Mouse (Mus musculus): ENCODE results near the gene Gnl2. TPM values are rescaled to one million over a fixed set of nuclear protein-coding genes. Genes with fewer than 3 reads are reported as not detected.

Gnl2 gene
- polyA plus RNA-seq, 2 experiments: 74.1 to 94.7 TPM

- H3K27ac ChIP-seq (replicated peaks; ENCODE audit: low read depth, low read length): no peak overlapping the region
- TF ChIP-seq POLR2A (IDR thresholded peaks at IDR 0.05; ENCODE audit: borderline replicate concordance, extremely low read depth, insufficient read depth, insufficient read length): no peak
- DNase-seq (ENCODE audit: low spot score) (no peak), ATAC-seq (ENCODE audit: low FRiP score, low read depth) (no peak)
- no peaks in the 10 kb centered on the region for H3K4me1 ChIP-seq (ENCODE audit: control insufficient read depth, insufficient read depth, low read length)
- H3K27me3 ChIP-seq (ENCODE audit: control insufficient read depth, insufficient read depth, low read length): peaks cover 92% of the 10 kb centered on the region
- no peaks in the 10 kb centered on the region for H3K36me3 ChIP-seq (ENCODE audit: control insufficient read depth, insufficient read depth, low read length)
- H3K9ac ChIP-seq (ENCODE audit: low read depth, low read length, severe bottlenecking): no peak overlapping the region
- no peaks in the 10 kb centered on the region for H3K9me3 ChIP-seq (ENCODE audit: control insufficient read depth, low read length)
- no peak overlapping the region for H3K4me3 ChIP-seq (replicated peaks; ENCODE audit: low read length)
- no peak overlapping the region for H3K4me2 ChIP-seq (replicated peaks; ENCODE audit: low read depth, low read length, severe bottlenecking)
- 17% methylated on average over 9 of the region's 9 CpGs for WGBS
Measured at GRCm38 (mm10) chr4:124988382-124988781, 28.0 kb upstream of the Gnl2 start.

GRCm38 (mm10) chr4:124989787-124990253 lies 26.6 kb upstream of the Gnl2 start:
- Histone ChIP-seq H3K27ac (replicated peaks; ENCODE audit: low read depth, low read length) (no peak overlapping the region), H3K4me2 (replicated peaks; ENCODE audit: low read depth, low read length, severe bottlenecking) (no peak overlapping the region), H3K4me3 (replicated peaks; ENCODE audit: low read length) (no peak overlapping the region), H3K9ac (ENCODE audit: low read depth, low read length, severe bottlenecking) (no peak overlapping the region), H3K27me3 (ENCODE audit: control insufficient read depth, insufficient read depth, low read length) (peaks cover 81% of the 10 kb centered on the region), H3K9me3 (ENCODE audit: control insufficient read depth, low read length) (no peaks in the 10 kb centered on the region), H3K4me1 (ENCODE audit: control insufficient read depth, insufficient read depth, low read length) (no peaks in the 10 kb centered on the region), H3K36me3 (ENCODE audit: control insufficient read depth, insufficient read depth, low read length) (no peaks in the 10 kb centered on the region)
- WGBS: under 1% methylated on average over 16 of the region's 20 CpGs
- TF ChIP-seq POLR2A (IDR thresholded peaks at IDR 0.05; ENCODE audit: borderline replicate concordance, extremely low read depth, insufficient read depth, insufficient read length): no peak
- DNase-seq (ENCODE audit: low spot score) (no peak), ATAC-seq (ENCODE audit: low FRiP score, low read depth) (no peak)

GRCm38 (mm10) chr4:124990325-124990724 lies 26.1 kb upstream of the Gnl2 start:
- 5% methylated on average over 7 of the region's 7 CpGs for WGBS
- ATAC-seq (ENCODE audit: low FRiP score, low read depth): no peak

GRCm38 (mm10) chr4:124997479-124998147 lies 18.8 kb upstream of the Gnl2 start:
- Histone ChIP-seq H3K36me3 (ENCODE audit: control insufficient read depth, insufficient read depth, low read length) (no peaks in the 10 kb centered on the region), H3K4me3 (replicated peaks; ENCODE audit: low read length) (no peak overlapping the region), H3K9ac (ENCODE audit: low read depth, low read length, severe bottlenecking) (no peak overlapping the region), H3K27ac (replicated peaks; ENCODE audit: low read depth, low read length) (no peak overlapping the region), H3K27me3 (ENCODE audit: control insufficient read depth, insufficient read depth, low read length) (0 out of 2 replicates have a peak, but pooled peaks cover 15% of the 10 kb centered on the region), H3K4me2 (replicated peaks; ENCODE audit: low read depth, low read length, severe bottlenecking) (no peak overlapping the region), H3K9me3 (ENCODE audit: control insufficient read depth, low read length) (no peaks in the 10 kb centered on the region), H3K4me1 (ENCODE audit: control insufficient read depth, insufficient read depth, low read length) (no peaks in the 10 kb centered on the region)
- 74% methylated on average over 9 of the region's 10 CpGs for WGBS
- ATAC-seq (ENCODE audit: low FRiP score, low read depth) (no peak), DNase-seq (ENCODE audit: low spot score) (no peak)
- TF ChIP-seq POLR2A (IDR thresholded peaks at IDR 0.05; ENCODE audit: borderline replicate concordance, extremely low read depth, insufficient read depth, insufficient read length): no peak

More at GRCm38 (mm10) chr4:124990325-124990724, 26.1 kb upstream of the Gnl2 start:
- peaks cover 76% of the 10 kb centered on the region for H3K27me3 ChIP-seq (ENCODE audit: control insufficient read depth, insufficient read depth, low read length)
- no peaks in the 10 kb centered on the region for H3K9me3 ChIP-seq (ENCODE audit: control insufficient read depth, low read length)
- H3K4me1 ChIP-seq (ENCODE audit: control insufficient read depth, insufficient read depth, low read length): no peaks in the 10 kb centered on the region
- no peak for DNase-seq (ENCODE audit: low spot score)
- H3K4me2 ChIP-seq (replicated peaks; ENCODE audit: low read depth, low read length, severe bottlenecking): no peak overlapping the region
- H3K36me3 ChIP-seq (ENCODE audit: control insufficient read depth, insufficient read depth, low read length): no peaks in the 10 kb centered on the region
- no peak overlapping the region for H3K27ac ChIP-seq (replicated peaks; ENCODE audit: low read depth, low read length)
- H3K4me3 ChIP-seq (replicated peaks; ENCODE audit: low read length): no peak overlapping the region
- TF ChIP-seq POLR2A (IDR thresholded peaks at IDR 0.05; ENCODE audit: borderline replicate concordance, extremely low read depth, insufficient read depth, insufficient read length): no peak
- H3K9ac ChIP-seq (ENCODE audit: low read depth, low read length, severe bottlenecking): no peak overlapping the region

GRCm38 (mm10) chr4:124999548-124999947 lies 16.8 kb upstream of the Gnl2 start:
- no peaks in the 10 kb centered on the region for H3K4me1 ChIP-seq (ENCODE audit: control insufficient read depth, insufficient read depth, low read length)
- no peak for TF ChIP-seq POLR2A (IDR thresholded peaks at IDR 0.05; ENCODE audit: borderline replicate concordance, extremely low read depth, insufficient read depth, insufficient read length)
- no peak overlapping the region for H3K9ac ChIP-seq (ENCODE audit: low read depth, low read length, severe bottlenecking)
- H3K27ac ChIP-seq (replicated peaks; ENCODE audit: low read depth, low read length): no peak overlapping the region
- H3K4me2 ChIP-seq (replicated peaks; ENCODE audit: low read depth, low read length, severe bottlenecking): no peak overlapping the region
- H3K27me3 ChIP-seq (ENCODE audit: control insufficient read depth, insufficient read depth, low read length): peaks cover 4% of the 10 kb centered on the region; the same call in 1 of the 2 replicates
- H3K9me3 ChIP-seq (ENCODE audit: control insufficient read depth, low read length): no peaks in the 10 kb centered on the region
- no peak overlapping the region for H3K4me3 ChIP-seq (replicated peaks; ENCODE audit: low read length)
- ATAC-seq (ENCODE audit: low FRiP score, low read depth) (no peak), DNase-seq (ENCODE audit: low spot score) (no peak)
- H3K36me3 ChIP-seq (ENCODE audit: control insufficient read depth, insufficient read depth, low read length): no peaks in the 10 kb centered on the region
- 90% methylated on average over 3 of the region's 3 CpGs for WGBS
